Mouse (Mus musculus): ENCODE results near the gene Nlk. TPM values are rescaled to one million over a fixed set of nuclear protein-coding genes. Genes with fewer than 3 reads are reported as not detected.

Nlk gene
- total and polyA plus RNA-seq, 3 experiments: 14.8 to 22.4 (median 20.4) TPM

DNA sequence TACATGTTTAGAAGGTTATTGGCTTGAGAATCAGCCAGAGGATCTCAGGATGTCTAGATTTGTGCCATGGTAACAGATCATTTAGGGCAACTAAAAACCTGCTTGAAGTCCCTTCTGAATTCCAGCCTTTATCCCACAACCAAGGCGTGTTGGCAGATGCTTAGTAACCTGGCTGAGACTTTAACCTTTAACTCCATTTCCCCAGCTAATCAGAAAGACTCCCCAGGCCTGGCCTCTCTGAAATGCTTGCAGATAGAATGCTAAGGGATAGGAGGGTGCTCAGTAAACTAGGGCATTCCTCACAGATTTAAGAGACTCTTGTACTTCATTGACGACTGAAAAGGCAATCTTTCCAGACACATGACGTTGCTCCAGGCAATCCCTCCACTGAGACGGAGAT lies 20.5 kb upstream of the Nlk start:
- no peak for TF ChIP-seq UBTF (IDR thresholded peaks at IDR 0.05; ENCODE audit: low read depth, low read length)
- H3K36me3 ChIP-seq (replicated peaks in 1 of 2; ENCODE audit: control insufficient read depth in 1 of 2, insufficient read depth in 1 of 2, low read length in 1 of 2): no peaks in the 10 kb centered on the region
- no peak overlapping the region for H3K9ac ChIP-seq (ENCODE audit: insufficient read depth, low read depth)
- in situ Hi-C loops (cut with MboI; ENCODE audit: low pct_ligation_motif_present, low pct_unique_long_range_greater_than_20kb, low sequenced_read_pairs): no loop called here
- no peak overlapping the region for H3K4me3 ChIP-seq (replicated peaks in 1 of 3; ENCODE audit: low read depth in 2 of 3, low read length in 2 of 3, poor library complexity in 1 of 3)
- H3K4me1 ChIP-seq (ENCODE audit: control insufficient read depth in 1 of 2, insufficient read depth in 2 of 2): no peaks in the 10 kb centered on the region
- peaks cover 8% of the 10 kb centered on the region for H3K27me3 ChIP-seq (replicated peaks)
- H3K9me3 ChIP-seq (replicated peaks; ENCODE audit: low read length): no peaks in the 10 kb centered on the region
- H3K4me2 ChIP-seq (ENCODE audit: insufficient read depth, low read depth, poor library complexity, severe bottlenecking): no peak overlapping the region
- H3K79me2 ChIP-seq (replicated peaks; ENCODE audit: control insufficient read depth, extremely low read depth, insufficient read depth, poor library complexity, severe bottlenecking): no peaks in the 10 kb centered on the region
- dilution Hi-C loops (cut with MboI; ENCODE audit: extremely low pct_ligation_motif_present, extremely low pct_unique_long_range_greater_than_20kb, low sequenced_read_pairs): no loop called here
- no peak for DNase-seq (ENCODE audit: extremely low read depth)
- H3K27ac ChIP-seq (ENCODE audit: insufficient read depth, low read depth): no peak overlapping the region

DNA sequence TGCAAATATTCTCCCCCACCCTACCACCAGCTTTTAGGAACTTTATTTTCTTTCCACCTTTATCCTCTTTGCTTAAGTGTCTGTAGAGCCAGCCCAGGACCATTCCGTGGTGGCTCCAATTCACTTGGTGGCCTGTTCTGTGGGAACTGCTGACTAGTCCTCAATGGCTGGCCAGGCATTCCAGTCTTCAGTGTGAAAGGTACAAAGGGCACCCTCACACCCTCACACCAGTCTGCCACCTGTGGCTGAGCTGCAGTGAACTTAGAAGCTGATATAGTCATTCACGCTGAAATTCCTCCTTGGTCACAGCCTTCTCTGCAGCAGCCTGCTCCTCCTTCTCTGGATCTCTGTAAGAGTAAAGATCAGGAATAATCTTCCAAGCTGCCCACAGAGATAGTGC lies 11.5 kb upstream of the Nlk start:
- H3K27ac ChIP-seq (ENCODE audit: insufficient read depth, low read depth): no peak overlapping the region
- no peaks in the 10 kb centered on the region for H3K4me1 ChIP-seq (ENCODE audit: control insufficient read depth in 1 of 2, insufficient read depth in 2 of 2)
- no peak overlapping the region for H3K4me3 ChIP-seq (replicated peaks in 1 of 3; ENCODE audit: low read depth in 2 of 3, low read length in 2 of 3, poor library complexity in 1 of 3)
- in situ Hi-C loops (cut with MboI; ENCODE audit: low pct_ligation_motif_present, low pct_unique_long_range_greater_than_20kb, low sequenced_read_pairs) (loop anchor here (5.0 kb wide), 1 partner anchor 39 kb away; no protein-coding TSS in a partner anchor), dilution Hi-C loops (cut with MboI; ENCODE audit: extremely low pct_ligation_motif_present, extremely low pct_unique_long_range_greater_than_20kb, low sequenced_read_pairs) (no loop called here)
- H3K9me3 ChIP-seq (replicated peaks; ENCODE audit: low read length): no peaks in the 10 kb centered on the region
- no peaks in the 10 kb centered on the region for H3K79me2 ChIP-seq (replicated peaks; ENCODE audit: control insufficient read depth, extremely low read depth, insufficient read depth, poor library complexity, severe bottlenecking)
- no peak for DNase-seq (ENCODE audit: extremely low read depth)
- no peak overlapping the region for H3K4me2 ChIP-seq (ENCODE audit: insufficient read depth, low read depth, poor library complexity, severe bottlenecking)
- TF ChIP-seq EP300 (IDR thresholded peaks at IDR 0.05; ENCODE audit: low read length) (no peak), ELF1 (IDR thresholded peaks at IDR 0.05; ENCODE audit: low read depth, low read length) (no peak), POLR2A (IDR thresholded peaks at IDR 0.05; ENCODE audit: low read depth, low read length) (no peak), RAD21 (IDR thresholded peaks at IDR 0.05; ENCODE audit: low read depth, low read length) (no peak), TCF12 (IDR thresholded peaks at IDR 0.05; ENCODE audit: low read depth, low read length) (no peak), RCOR1 (conservative IDR thresholded peaks at IDR 0.05; ENCODE audit: low read depth, low read length) (no peak), UBTF (IDR thresholded peaks at IDR 0.05; ENCODE audit: low read depth, low read length) (no peak), HCFC1 (IDR thresholded peaks at IDR 0.05; ENCODE audit: low read depth, low read length) (no peak), USF2 (conservative IDR thresholded peaks at IDR 0.05; ENCODE audit: low read depth, low read length) (no peak)
- no peaks in the 10 kb centered on the region for H3K36me3 ChIP-seq (replicated peaks in 1 of 2; ENCODE audit: control insufficient read depth in 1 of 2, insufficient read depth in 1 of 2, low read length in 1 of 2)
- no peak overlapping the region for H3K9ac ChIP-seq (ENCODE audit: insufficient read depth, low read depth)
- H3K27me3 ChIP-seq (replicated peaks): peaks cover 9% of the 10 kb centered on the region

DNA sequence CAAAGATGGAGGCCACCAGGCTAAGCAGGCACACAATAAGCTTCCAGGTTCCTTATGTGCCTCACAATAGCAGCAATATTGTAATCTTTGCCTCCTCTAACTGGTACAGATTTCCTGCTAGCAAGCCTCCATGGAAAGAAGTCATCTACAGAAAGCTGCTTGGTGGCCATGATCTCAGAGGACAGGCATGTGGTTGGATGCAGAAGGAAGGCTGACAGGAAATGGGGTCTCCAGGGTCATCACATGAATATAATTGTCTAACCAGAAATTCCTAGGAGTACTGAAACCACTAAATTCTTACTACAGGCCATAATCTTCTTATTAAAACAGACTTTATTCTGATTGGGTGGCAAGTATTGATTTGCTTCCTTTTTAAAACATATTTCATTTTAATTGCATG lies 8.9 kb upstream of the Nlk start:
- Histone ChIP-seq H3K9me3 (replicated peaks; ENCODE audit: low read length) (no peaks in the 10 kb centered on the region), H3K4me3 (replicated peaks in 1 of 3; ENCODE audit: low read depth in 2 of 3, low read length in 2 of 3, poor library complexity in 1 of 3) (no peak overlapping the region), H3K79me2 (replicated peaks; ENCODE audit: control insufficient read depth, extremely low read depth, insufficient read depth, poor library complexity, severe bottlenecking) (no peaks in the 10 kb centered on the region), H3K4me2 (ENCODE audit: insufficient read depth, low read depth, poor library complexity, severe bottlenecking) (no peak overlapping the region), H3K27me3 (replicated peaks) (peaks cover 6% of the 10 kb centered on the region), H3K9ac (ENCODE audit: insufficient read depth, low read depth) (no peak overlapping the region), H3K36me3 (replicated peaks in 1 of 2; ENCODE audit: control insufficient read depth in 1 of 2, insufficient read depth in 1 of 2, low read length in 1 of 2) (no peaks in the 10 kb centered on the region), H3K4me1 (ENCODE audit: control insufficient read depth in 1 of 2, insufficient read depth in 2 of 2) (no peaks in the 10 kb centered on the region), H3K27ac (ENCODE audit: insufficient read depth, low read depth) (no peak overlapping the region)
- in situ Hi-C loops (cut with MboI; ENCODE audit: low pct_ligation_motif_present, low pct_unique_long_range_greater_than_20kb, low sequenced_read_pairs) (loop anchor here (5.0 kb wide), 1 partner anchor 41 kb away; no protein-coding TSS in a partner anchor), dilution Hi-C loops (cut with MboI; ENCODE audit: extremely low pct_ligation_motif_present, extremely low pct_unique_long_range_greater_than_20kb, low sequenced_read_pairs) (no loop called here)
- no peak for DNase-seq (ENCODE audit: extremely low read depth)
- TF ChIP-seq GABPA (IDR thresholded peaks at IDR 0.05; ENCODE audit: insufficient replicate concordance, low read depth, low read length) (no peak), BHLHE40 (IDR thresholded peaks at IDR 0.05; ENCODE audit: low read depth, low read length) (no peak), ETS1 (conservative IDR thresholded peaks at IDR 0.05; ENCODE audit: low read depth, low read length) (no peak)
